Mouse (Mus musculus) E14TG2a.4 (cell line): Measurements from ENCODE around the gene Nfatc4.
A peak's percentile ranks its signal among the peaks of the same experiment; 100 is the strongest.

Experiments
- H3K27me3 ChIP-seq: 2 replicates; pipeline ENCODE4 v1.6.1; 2014; ENCODE audit warnings: low read length, control low read depth; ENCODE audit not compliant: insufficient read depth
- H3K36me3 ChIP-seq: 2 replicates; pipeline ENCODE4 v1.6.1; 2014; ENCODE audit warnings: low read length, control low read depth; ENCODE audit not compliant: insufficient read depth
- H3K4me1 ChIP-seq: replicated peaks from 2 replicates; pipeline ENCODE4 v1.6.1; 2014; ENCODE audit warnings: low read depth, low read length, control low read depth
- H3K4me3 ChIP-seq: replicated peaks from 2 replicates; pipeline ENCODE4 v1.5.1; 2014; ENCODE audit warnings: mild to moderate bottlenecking, low read length
- H3K9me3 ChIP-seq: 2 replicates; pipeline ENCODE4 v1.6.1; 2014; ENCODE audit warnings: low read length, control low read depth
- CTCF ChIP-seq: conservative IDR thresholded peaks from 2 replicates; pipeline ENCODE4 v1.5.1; 2014; ENCODE audit warnings: low read length
- NANOG ChIP-seq: IDR thresholded peaks from 2 replicates; pipeline ENCODE4 v1.6.1; 2014; ENCODE audit warnings: borderline replicate concordance, low read length, mixed read lengths
- POU5F1 ChIP-seq: IDR thresholded peaks from 2 replicates; pipeline ENCODE4 v1.6.1; 2014; ENCODE audit warnings: low read length, borderline replicate concordance

Nfatc4 gene

DNA sequence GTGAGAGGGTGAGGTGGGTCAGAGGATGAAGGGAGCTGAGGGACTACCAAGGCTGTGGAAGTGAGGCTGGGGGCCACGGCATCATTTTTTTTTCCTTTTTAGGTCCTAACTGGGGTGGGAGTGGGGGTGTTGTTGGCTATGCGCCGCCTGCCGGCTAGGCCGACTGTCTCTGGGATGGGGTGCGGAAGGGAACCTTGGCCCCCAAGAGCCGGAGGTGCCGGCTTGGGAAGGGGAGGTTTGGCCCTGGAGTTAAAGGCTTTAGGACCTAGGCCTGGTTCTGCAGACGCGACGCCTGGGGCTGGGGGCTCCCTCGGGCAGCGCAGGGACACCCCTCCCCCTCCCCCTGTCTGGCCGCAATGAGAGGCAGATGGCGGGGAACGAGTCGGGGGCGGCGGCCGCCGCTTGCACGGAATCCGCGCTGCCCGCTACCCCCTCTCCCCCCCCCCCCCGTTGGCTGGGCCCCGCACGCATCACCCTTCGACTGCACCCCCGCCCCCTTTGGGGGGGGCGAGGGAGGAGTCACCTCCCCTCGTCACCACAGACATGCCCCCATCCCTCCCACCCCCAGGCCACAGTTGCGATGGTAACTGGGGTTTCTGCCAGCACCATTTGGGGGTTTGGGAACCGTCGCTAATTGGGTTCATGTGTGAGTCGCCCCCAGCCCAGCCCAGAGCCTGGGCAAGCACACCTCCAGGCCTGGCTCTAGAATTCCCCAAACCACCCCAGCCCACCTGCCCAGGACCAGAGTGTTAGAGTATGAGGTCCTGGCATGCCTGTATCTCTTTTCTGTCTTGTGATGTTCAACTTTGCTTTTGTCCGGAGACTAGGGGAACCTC is 2.5 kb downstream of the Nfatc4 start:
- H3K36me3 ChIP-seq = peaks cover 36% of the 10 kb centered on the region
- H3K27me3 ChIP-seq = peaks cover 23% of the 10 kb centered on the region
- peaks cover 76% of the 10 kb centered on the region for H3K4me1 ChIP-seq
- peak overlapping the region; percentile 84 for H3K4me3 ChIP-seq
- H3K9me3 ChIP-seq = no peaks in the 10 kb centered on the region
- TF ChIP-seq POU5F1 = no peak
- TF ChIP-seq CTCF = no peak
- no peak for TF ChIP-seq NANOG

DNA sequence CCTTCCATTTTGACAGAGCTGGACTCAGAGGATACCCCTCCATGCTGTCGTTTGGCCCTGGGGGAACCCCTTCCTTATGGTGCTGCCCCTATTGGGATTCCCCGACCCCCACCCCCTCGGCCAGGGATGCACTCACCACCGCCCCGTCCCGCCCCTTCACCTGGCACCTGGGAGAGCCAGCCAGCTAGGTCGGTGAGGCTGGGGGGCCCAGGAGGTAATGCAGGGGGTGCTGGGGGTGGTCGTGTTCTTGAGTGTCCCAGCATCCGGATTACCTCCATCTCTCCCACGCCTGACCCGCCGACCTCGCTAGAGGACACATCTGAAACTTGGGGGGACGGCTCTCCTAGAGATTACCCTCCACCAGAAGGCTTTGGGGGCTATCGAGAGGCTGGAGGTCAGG is 3.2 kb downstream of the Nfatc4 start:
- Histone ChIP-seq H3K36me3 (peaks cover 44% of the 10 kb centered on the region), H3K4me1 (peaks cover 78% of the 10 kb centered on the region), H3K4me3 (peak overlapping the region; percentile 84), H3K27me3 (peaks cover 23% of the 10 kb centered on the region), H3K9me3 (no peaks in the 10 kb centered on the region)
- no peak for TF ChIP-seq CTCF
- TF ChIP-seq NANOG = no peak
- TF ChIP-seq POU5F1 = no peak

DNA sequence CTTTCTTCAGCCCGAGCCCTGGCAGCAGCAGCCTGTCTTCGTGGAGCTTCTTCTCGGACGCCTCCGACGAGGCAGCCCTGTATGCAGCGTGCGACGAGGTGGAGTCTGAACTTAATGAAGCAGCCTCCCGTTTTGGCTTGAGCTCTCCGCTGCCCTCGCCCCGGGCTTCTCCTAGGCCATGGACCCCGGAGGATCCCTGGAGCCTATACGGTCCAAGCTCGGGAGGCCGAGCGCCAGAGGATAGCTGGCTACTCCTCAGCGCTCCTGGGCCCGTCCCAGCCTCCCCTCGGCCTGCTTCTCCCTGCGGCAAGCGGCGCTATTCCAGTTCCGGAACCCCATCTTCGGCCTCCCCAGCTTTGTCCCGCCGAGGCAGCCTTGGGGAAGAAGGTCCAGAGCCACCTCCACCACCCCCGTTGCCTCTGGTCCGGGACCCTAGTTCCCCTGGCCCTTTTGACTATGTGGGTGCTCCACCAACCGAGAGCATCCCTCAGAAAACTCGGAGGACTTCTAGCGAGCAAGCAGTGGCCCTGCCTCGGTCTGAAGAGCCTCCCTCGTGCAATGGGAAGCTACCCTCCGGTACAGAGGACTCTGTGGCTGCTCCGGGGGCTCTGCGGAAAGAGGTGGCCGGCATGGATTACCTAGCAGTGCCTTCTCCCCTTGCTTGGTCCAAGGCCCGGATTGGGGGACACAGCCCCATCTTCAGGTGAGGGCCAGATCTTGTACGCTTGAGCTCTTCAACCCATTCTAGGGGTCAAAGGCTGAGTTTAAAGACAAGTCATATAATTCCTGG is 3.8 kb downstream of the Nfatc4 start:
- Histone ChIP-seq H3K4me3 (peak overlapping the region; percentile 84), H3K36me3 (peaks cover 47% of the 10 kb centered on the region), H3K4me1 (peaks cover 84% of the 10 kb centered on the region), H3K9me3 (no peaks in the 10 kb centered on the region), H3K27me3 (peaks cover 23% of the 10 kb centered on the region)
- TF ChIP-seq NANOG (no peak), POU5F1 (no peak), CTCF (no peak)

DNA sequence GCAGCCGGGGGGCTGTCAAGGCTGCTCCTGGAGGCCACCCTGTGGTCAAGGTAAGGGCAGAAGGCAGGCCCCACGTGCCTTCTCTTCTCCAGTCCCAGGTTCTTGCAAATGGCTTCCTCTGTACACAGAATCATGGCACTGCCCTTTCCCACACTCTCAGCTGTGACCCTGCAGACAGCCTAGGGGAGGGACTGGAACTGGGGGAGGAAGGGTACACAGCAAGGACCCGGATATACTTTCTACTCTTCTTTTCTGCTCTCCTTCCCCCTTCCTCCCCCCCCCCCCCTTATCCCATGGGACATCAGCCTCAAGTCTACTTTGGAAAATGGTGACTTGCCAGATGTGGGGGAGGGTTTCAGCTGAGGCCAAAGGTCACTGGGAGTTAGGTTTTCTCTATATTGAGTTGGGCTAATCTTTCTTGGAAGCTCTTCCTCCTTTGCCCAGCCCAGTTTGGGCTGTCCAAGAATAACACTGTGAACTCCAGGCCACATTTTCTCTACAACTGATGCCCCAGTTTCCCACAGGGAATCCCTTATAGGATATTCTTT is 5.8 kb downstream of the Nfatc4 start:
- TF ChIP-seq NANOG (no peak), CTCF (no peak), POU5F1 (no peak)
- H3K4me1 ChIP-seq = peaks cover 94% of the 10 kb centered on the region
- H3K27me3 ChIP-seq = peaks cover 23% of the 10 kb centered on the region
- no peaks in the 10 kb centered on the region for H3K9me3 ChIP-seq
- H3K4me3 ChIP-seq = peak overlapping the region; percentile 50; the same call in 1 of the 2 replicates
- peaks cover 60% of the 10 kb centered on the region for H3K36me3 ChIP-seq

DNA sequence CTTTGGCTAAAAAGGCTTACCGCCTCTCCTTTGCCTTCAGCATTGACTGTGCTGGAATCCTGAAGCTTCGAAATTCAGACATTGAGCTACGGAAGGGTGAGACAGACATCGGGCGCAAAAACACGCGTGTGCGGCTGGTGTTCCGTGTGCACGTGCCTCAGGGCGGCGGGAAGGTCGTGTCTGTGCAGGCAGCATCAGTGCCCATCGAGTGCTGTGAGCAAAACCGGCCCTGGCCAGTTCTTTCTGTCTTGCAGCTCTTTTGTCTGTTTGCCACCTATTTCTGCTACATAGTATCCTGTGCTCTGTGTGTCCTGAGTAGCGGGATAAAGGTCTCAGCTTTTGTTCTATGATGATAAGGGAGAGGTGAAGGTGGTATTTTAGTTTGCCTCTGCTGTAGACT is 6.9 kb downstream of the Nfatc4 start:
- Histone ChIP-seq H3K4me1 (peaks cover 95% of the 10 kb centered on the region), H3K9me3 (no peaks in the 10 kb centered on the region), H3K36me3 (peaks cover 64% of the 10 kb centered on the region), H3K27me3 (peaks cover 23% of the 10 kb centered on the region), H3K4me3 (peak overlapping the region; percentile 50)
- TF ChIP-seq CTCF = no peak

DNA sequence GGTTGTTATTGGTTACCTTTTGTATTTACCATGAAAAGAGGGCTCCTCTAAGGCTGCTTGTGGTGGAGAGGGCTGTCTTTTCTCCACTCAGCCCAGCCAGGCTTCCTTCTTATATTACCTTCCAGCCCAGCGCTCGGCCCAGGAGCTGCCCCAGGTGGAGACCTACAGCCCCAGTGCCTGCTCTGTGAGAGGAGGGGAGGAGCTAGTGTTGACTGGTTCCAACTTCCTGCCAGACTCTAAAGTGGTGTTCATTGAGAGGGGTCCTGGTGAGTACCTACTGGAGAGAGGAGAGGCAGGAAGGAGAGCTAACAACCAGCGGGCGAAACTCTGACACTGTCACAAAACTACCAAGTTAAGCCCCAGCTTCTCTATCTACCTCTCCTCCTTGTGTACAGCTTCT is 7.4 kb downstream of the Nfatc4 start:
- Histone ChIP-seq H3K9me3 (no peaks in the 10 kb centered on the region), H3K27me3 (peaks cover 23% of the 10 kb centered on the region), H3K4me1 (peaks cover 95% of the 10 kb centered on the region), H3K36me3 (peaks cover 64% of the 10 kb centered on the region), H3K4me3 (0 out of 2 replicates have a peak overlapping the region, but pooled peaks have one; percentile 68)
- TF ChIP-seq NANOG = no peak
- TF ChIP-seq CTCF = no peak
- TF ChIP-seq POU5F1 = no peak

DNA sequence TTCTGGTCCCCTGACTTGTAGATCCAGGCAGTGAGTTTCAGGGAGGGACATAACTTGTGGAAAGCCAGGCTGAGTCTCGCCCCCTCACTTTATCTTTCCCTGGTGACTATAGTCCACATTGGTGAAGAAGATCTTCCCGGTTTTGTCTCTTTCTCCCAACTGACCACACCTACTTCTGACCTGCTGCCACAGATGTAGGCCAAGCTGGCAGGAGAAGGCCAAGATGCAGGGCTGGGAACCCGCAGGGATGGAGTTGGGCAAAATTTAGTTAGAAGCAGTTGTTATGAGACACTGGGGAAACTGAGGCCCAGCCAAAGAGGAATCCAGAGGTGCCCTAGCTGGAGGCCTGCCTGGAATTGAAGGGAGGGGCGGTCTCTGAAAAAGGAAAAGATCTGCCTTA is 10.2 kb downstream of the Nfatc4 start:
- Histone ChIP-seq H3K9me3 (no peaks in the 10 kb centered on the region), H3K36me3 (peaks cover 47% of the 10 kb centered on the region), H3K27me3 (peaks cover 5% of the 10 kb centered on the region; the same call in 1 of the 2 replicates), H3K4me3 (peak overlapping the region; percentile 68), H3K4me1 (peaks cover 95% of the 10 kb centered on the region)
- TF ChIP-seq CTCF (no peak), POU5F1 (no peak), NANOG (no peak)

DNA sequence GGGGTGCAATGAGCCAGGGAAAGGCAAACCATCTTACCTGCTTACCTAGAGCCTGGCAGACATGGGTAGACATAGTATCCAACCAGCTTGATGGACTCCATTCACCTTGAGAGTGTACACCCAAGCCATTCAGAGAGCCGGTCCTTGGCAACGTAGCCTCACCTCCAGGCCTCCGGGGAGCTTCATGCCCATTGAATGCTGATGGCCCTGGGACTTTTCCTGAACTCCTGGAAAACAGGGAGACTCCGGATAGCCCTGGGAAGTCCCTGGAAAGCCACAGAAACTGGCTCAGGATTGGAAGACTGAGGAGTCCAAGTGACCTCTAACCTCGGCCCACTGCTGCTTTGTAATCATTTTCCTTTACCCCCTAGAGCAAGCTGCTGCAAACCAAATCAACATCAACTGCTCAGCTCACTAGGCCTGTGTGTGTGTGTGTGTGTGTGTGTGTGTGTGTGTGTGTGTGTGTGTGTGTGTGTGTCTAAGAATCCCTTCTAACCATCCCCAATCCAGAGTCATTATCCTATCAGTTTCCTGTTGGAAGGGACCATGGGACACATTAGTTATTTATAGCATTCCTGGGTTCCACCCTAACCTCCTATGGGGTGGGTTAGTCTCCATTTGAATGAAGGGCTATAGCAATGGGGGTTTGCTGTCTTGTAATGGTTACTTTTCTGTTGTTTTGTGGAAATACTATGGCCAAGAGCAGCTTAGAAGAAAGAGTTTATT is 12.0 kb downstream of the Nfatc4 start:
- Histone ChIP-seq H3K36me3 (peaks cover 29% of the 10 kb centered on the region), H3K27me3 (no peaks in the 10 kb centered on the region), H3K4me3 (peak overlapping the region; percentile 68), H3K4me1 (peaks cover 93% of the 10 kb centered on the region), H3K9me3 (no peaks in the 10 kb centered on the region)
- TF ChIP-seq POU5F1 (no peak), NANOG (no peak; the same call in 1 of the 2 replicates), CTCF (no peak)
